Mouse (Mus musculus) left cerebral cortex, adult 2 months (tissue): ENCODE measurements around the gene Aplp1. TPM values are rescaled to one million over a fixed set of nuclear protein-coding genes. Genes with fewer than 3 reads are reported as not detected.

Source experiments
- DNase-seq, 2 experiments: peaks; one replicate each; pipeline ENCODE4 v3.0.0; 2021 to 2022; ENCODE audit warnings: low spot score in 2 of 2, mixed read lengths in 1 of 2; ENCODE audit errors: extremely low spot score in 1 of 2
- H3K27ac ChIP-seq: fragments of 200-600 bp; 2 replicates; pipeline ENCODE4 v1.8.1; 2022
- H3K4me3 ChIP-seq: fragments of 200-600 bp; 2 replicates; pipeline ENCODE4 v1.8.1; 2022
- CTCF ChIP-seq: fragments of 200-600 bp; IDR thresholded peaks from 2 replicates; pipeline ENCODE4 v1.8.1; 2022; ENCODE audit warnings: antibody characterized with exemption, mild to moderate bottlenecking, moderate library complexity
- intact Hi-C: fragments of 180-260 bp; cut with DNase I; formaldehyde crosslinking; loops from one replicate; pipeline ENCODE4 v1.15.1; 2025
- total RNA-seq, 2 experiments: library from RNA; stranded (reverse); gene quantifications; 2 replicates each; pipeline ENCODE4 v1.2.3; 2021

Aplp1 gene
- total RNA-seq, 2 experiments from 2014 or later: 1,205 to 1,260 TPM

GRCm38 (mm10) chr7:30399671-30400070 lies 45.7 kb downstream of the Aplp1 start:
- Histone ChIP-seq H3K4me3 (no peak overlapping the region), H3K27ac (no peak overlapping the region)
- intact Hi-C loops: no loop called here
- no peak for DNase-seq
- no peak for TF ChIP-seq CTCF

GRCm38 (mm10) chr7:30394871-30395270 lies 50.5 kb downstream of the Aplp1 start:
- intact Hi-C loops: no loop called here
- no peak overlapping the region for H3K27ac ChIP-seq
- H3K4me3 ChIP-seq: no peak overlapping the region
- peak; percentile 33 for TF ChIP-seq CTCF
- no peak for DNase-seq

- no peak for DNase-seq
- intact Hi-C loops: no loop called here
- Histone ChIP-seq H3K27ac (peak overlapping the region; percentile 57; the same call in 1 of the 2 replicates), H3K4me3 (no peak overlapping the region)
- TF ChIP-seq CTCF: no peak
Measured at GRCm38 (mm10) chr7:30394379-30394778, 51.0 kb downstream of the Aplp1 start.

GRCm38 (mm10) chr7:30393631-30394030 lies 51.7 kb downstream of the Aplp1 start:
- intact Hi-C loops: no loop called here
- no peak for TF ChIP-seq CTCF
- no peak for DNase-seq
- Histone ChIP-seq H3K4me3 (no peak overlapping the region), H3K27ac (peak overlapping the region; percentile 57)

GRCm38 (mm10) chr7:30392746-30393520 lies 52.4 kb downstream of the Aplp1 start:
- H3K4me3 ChIP-seq: no peak overlapping the region
- no peak overlapping the region; the same call in 1 of the 2 replicates for H3K27ac ChIP-seq

More at GRCm38 (mm10) chr7:30392746-30393520, 52.4 kb downstream of the Aplp1 start:
- no peak for DNase-seq
- no peak for TF ChIP-seq CTCF
- intact Hi-C loops: no loop called here

Other genes starting within 250 kb of the Aplp1 start
- gene Capns1, start 246.7 kb downstream of the Aplp1 start, total RNA-seq: 100 to 1,000 TPM; 173 to 175 TPM
- gene Polr2i, start 213.6 kb downstream of the Aplp1 start, total RNA-seq: 10 to 100 TPM; 53.3 to 56.3 TPM
- gene Tbcb, start 213.3 kb downstream of the Aplp1 start, total RNA-seq: 100 to 1,000 TPM; 125 to 133 TPM
- not detected for gene Ovol3, start 209.8 kb downstream of the Aplp1 start, total RNA-seq
- not detected for gene Thap8, start 165.4 kb downstream of the Aplp1 start, total RNA-seq
- gene Wdr62, start 165.1 kb downstream of the Aplp1 start, total RNA-seq: 1 to 10 TPM; 1.0 to 1.6 TPM
- 100 to 1,000 TPM; 488 to 492 TPM for gene Clip3, start 153.8 kb downstream of the Aplp1 start, total RNA-seq
- gene Alkbh6, start 136.8 kb downstream of the Aplp1 start, total RNA-seq: 10 to 100 TPM; 65.7 to 71.4 TPM
- gene Syne4, start 130.7 kb downstream of the Aplp1 start, total RNA-seq: 10 to 100 TPM in 1 of 2 experiments, 1 to 10 TPM in 1; 8.8 to 19.2 TPM
- gene E130208F15Rik, start 123.8 kb downstream of the Aplp1 start, total RNA-seq: under 1 TPM in 1 of 2 experiments, not detected in 1; 0.66 TPM
- gene Sdhaf1, start 121.6 kb downstream of the Aplp1 start, total RNA-seq: 1 to 10 TPM; 7.0 to 8.0 TPM
- gene Lrfn3, start 82.8 kb downstream of the Aplp1 start, total RNA-seq: 10 to 100 TPM; 33.0 to 36.4 TPM
- gene Tyrobp, start 31.8 kb downstream of the Aplp1 start, total RNA-seq: 10 to 100 TPM; 25.9 to 26.6 TPM
- 1 to 10 TPM in 1 of 2 experiments, not detected in 1; 3.1 TPM for gene Hcst, start 25.7 kb downstream of the Aplp1 start, total RNA-seq
- 1 to 10 TPM; 3.9 to 5.1 TPM for gene Nfkbid, start 23.8 kb downstream of the Aplp1 start, total RNA-seq
- 10 to 100 TPM; 11.0 to 11.9 TPM for gene Kirrel2, start 12.2 kb upstream of the Aplp1 start, total RNA-seq
- 1 to 10 TPM in 1 of 2 experiments, under 1 TPM in 1; 0.79 to 1.1 TPM for gene Nphs1, start 12.8 kb upstream of the Aplp1 start, total RNA-seq
- gene Prodh2, start 48.1 kb upstream of the Aplp1 start, total RNA-seq: not detected
- gene Arhgap33, start 89.5 kb upstream of the Aplp1 start, total RNA-seq: 100 to 1,000 TPM; 182 to 220 TPM
- 1 to 10 TPM; 4.4 to 5.0 TPM for gene Hspb6, start 106.6 kb upstream of the Aplp1 start, total RNA-seq
- gene Proser3, start 106.8 kb upstream of the Aplp1 start, total RNA-seq: 1 to 10 TPM; 4.9 to 5.2 TPM
- 10 to 100 TPM; 42.9 to 43.2 TPM for gene Lin37, start 114.3 kb upstream of the Aplp1 start, total RNA-seq
- gene U2af1l4, start 117.8 kb upstream of the Aplp1 start, total RNA-seq: 10 to 100 TPM; 67.4 to 74.4 TPM
- 1 to 10 TPM; 6.4 to 8.8 TPM for gene Gm49396, start 117.8 kb upstream of the Aplp1 start, total RNA-seq
- 10 to 100 TPM; 84.9 to 93.8 TPM for gene Psenen, start 118.1 kb upstream of the Aplp1 start, total RNA-seq
- gene Igflr1, start 119.9 kb upstream of the Aplp1 start, total RNA-seq: 1 to 10 TPM; 3.8 to 6.6 TPM
- gene Kmt2b, start 143.2 kb upstream of the Aplp1 start, total RNA-seq: 10 to 100 TPM; 53.4 to 57.4 TPM
- not detected for gene Zbtb32, start 153.4 kb upstream of the Aplp1 start, total RNA-seq
- under 1 TPM; 0.48 to 0.96 TPM for gene Upk1a, start 167.3 kb upstream of the Aplp1 start, total RNA-seq
- 100 to 1,000 TPM; 565 to 587 TPM for gene Cox6b1, start 180.6 kb upstream of the Aplp1 start, total RNA-seq
- not detected for gene Etv2, start 190.3 kb upstream of the Aplp1 start, total RNA-seq
- gene Rbm42, start 204.8 kb upstream of the Aplp1 start, total RNA-seq: 10 to 100 TPM; 67.7 to 67.8 TPM
- 1 to 10 TPM; 4.7 to 5.2 TPM for gene Haus5, start 219.5 kb upstream of the Aplp1 start, total RNA-seq
- gene Pmis2, start 226.1 kb upstream of the Aplp1 start, total RNA-seq: not detected